Mouse (Mus musculus) heart, postnatal 10 days (tissue): ENCODE results near the gene G0s2. TPM values are rescaled to one million over a fixed set of nuclear protein-coding genes. Genes with fewer than 3 reads are reported as not detected.

ENCODE experiments used
- DNase-seq, 2 experiments: peaks; one replicate each; pipeline ENCODE4 v3.0.0; 2021
- intact Hi-C: fragments of 180-260 bp; cut with DNase I; formaldehyde crosslinking; loops from one replicate; pipeline ENCODE4 v1.15.1; 2025
- total RNA-seq, 2 experiments: library from RNA; stranded (reverse); gene quantifications; 2 replicates each; pipeline ENCODE4 v1.2.3; 2021

Gene G0s2
- total RNA-seq, 2 experiments from 2014 or later, result 51.2 to 51.4 TPM

GRCm38 (mm10) chr1:193225531-193225930 is 47.5 kb downstream of the G0s2 start:
- intact Hi-C loops, result no loop called here
- DNase-seq, result no peak

Other genes starting within 250 kb of the G0s2 start
- gene Syt14, start 237.4 kb downstream of the G0s2 start, total RNA-seq, result under 1 TPM; 0.12 to 0.15 TPM
- gene Diexf, start 142.9 kb downstream of the G0s2 start, total RNA-seq, result 10 to 100 TPM in 1 of 2 experiments, 1 to 10 TPM in 1; 7.0 to 10.8 TPM
- 1 to 10 TPM; 4.1 to 4.6 TPM for gene Irf6, start 120.1 kb downstream of the G0s2 start, total RNA-seq
- 1 to 10 TPM; 5.5 to 6.1 TPM for gene A130010J15Rik, start 105.2 kb downstream of the G0s2 start, total RNA-seq
- gene Traf3ip3, start 71.5 kb downstream of the G0s2 start, total RNA-seq, result 1 to 10 TPM; 1.6 to 2.6 TPM
- gene Lamb3, start 65.5 kb downstream of the G0s2 start, total RNA-seq, result 10 to 100 TPM in 1 of 2 experiments, 1 to 10 TPM in 1; 9.0 to 12.2 TPM
- 1 to 10 TPM; 1.1 to 1.3 TPM for gene Hsd11b1, start 9.1 kb downstream of the G0s2 start, total RNA-seq
- gene Camk1g, start 97.1 kb upstream of the G0s2 start, total RNA-seq, result 1 to 10 TPM; 1.4 to 1.6 TPM